Mouse (Mus musculus): Measurements from ENCODE around the gene Rpl27.

- TF ChIP-seq SIN3A (IDR thresholded peaks at IDR 0.05; ENCODE audit: low read length) (no peak), EP300 (IDR thresholded peaks at IDR 0.05; ENCODE audit: low read depth in 1 of 2, low read length in 2 of 2) (no peak), CTCF (IDR thresholded peaks at IDR 0.05 in 2 of 3, conservative IDR thresholded peaks at IDR 0.05 in 1 of 3; ENCODE audit: control insufficient read depth in 1 of 3, insufficient read depth in 1 of 3, low read depth in 2 of 3, low read length in 3 of 3, poor library complexity in 1 of 3, severe bottlenecking in 1 of 3) (no peak)
Observed at GRCm38 (mm10) chr11:101469155-101469554, 27.1 kb downstream of the Rpl27 start.

Measured in MEL (cell line).